Mouse (Mus musculus): Measurements from ENCODE around the gene Sox2. TPM values are rescaled to one million over a fixed set of nuclear protein-coding genes. Genes with fewer than 3 reads are reported as not detected.

The Sox2 gene
- polyA plus RNA-seq, 1 experiment = not detected

- TF ChIP-seq MYOD1 (IDR thresholded peaks at IDR 0.05; ENCODE audit: control insufficient read depth in 1 of 3, insufficient read length in 2 of 3, low read depth in 2 of 3) (no peak), E2F4 (IDR thresholded peaks at IDR 0.05; ENCODE audit: insufficient read depth) (no peak), CEBPB (IDR thresholded peaks at IDR 0.05; ENCODE audit: insufficient read depth, poor library complexity, severe bottlenecking) (no peak), TCF12 (IDR thresholded peaks at IDR 0.05; ENCODE audit: insufficient read depth, poor library complexity, severe bottlenecking) (no peak), MYOG (IDR thresholded peaks at IDR 0.05; ENCODE audit: control insufficient read depth in 1 of 3, insufficient read depth in 1 of 3, insufficient read length in 2 of 3, low read depth in 2 of 3) (no peak), POLR2A (IDR thresholded peaks at IDR 0.05; ENCODE audit: insufficient read length, low read depth) (no peak), SRF (IDR thresholded peaks at IDR 0.05; ENCODE audit: control insufficient read depth, insufficient read length, low read depth) (no peak), TCF3 (IDR thresholded peaks at IDR 0.05; ENCODE audit: insufficient read length, low read depth) (no peak), POLR2AphosphoS2 (IDR thresholded peaks at IDR 0.05; ENCODE audit: insufficient read length, low read depth) (no peak), REST (IDR thresholded peaks at IDR 0.05; ENCODE audit: insufficient read depth, insufficient read length) (no peak), MAX (IDR thresholded peaks at IDR 0.05; ENCODE audit: low read depth) (no peak), USF1 (IDR thresholded peaks at IDR 0.05; ENCODE audit: low read depth) (no peak)
- H3K79me2 ChIP-seq (ENCODE audit: control insufficient read depth, insufficient read depth) = no peaks in the 10 kb centered on the region
- no peak overlapping the region for H3ac ChIP-seq (ENCODE audit: control insufficient read depth, insufficient read length)
- H3K36me3 ChIP-seq (ENCODE audit: control insufficient read depth, insufficient read depth) = no peaks in the 10 kb centered on the region
- H3K4me3 ChIP-seq = no peak overlapping the region
- peaks cover 31% of the 10 kb centered on the region for H3K27me3 ChIP-seq (ENCODE audit: control insufficient read depth, insufficient read depth, insufficient read length)
- H3K4me2 ChIP-seq (ENCODE audit: low read depth) = no peak overlapping the region
Observed at GRCm38 (mm10) chr3:34662008-34662711, 12.0 kb downstream of the Sox2 start.

- TF ChIP-seq MYOG (IDR thresholded peaks at IDR 0.05; ENCODE audit: control insufficient read depth in 1 of 3, insufficient read depth in 1 of 3, insufficient read length in 2 of 3, low read depth in 2 of 3) (no peak), MYOD1 (IDR thresholded peaks at IDR 0.05; ENCODE audit: control insufficient read depth in 1 of 3, insufficient read length in 2 of 3, low read depth in 2 of 3) (no peak), REST (IDR thresholded peaks at IDR 0.05; ENCODE audit: insufficient read depth, insufficient read length) (no peak), CEBPB (IDR thresholded peaks at IDR 0.05; ENCODE audit: insufficient read depth, poor library complexity, severe bottlenecking) (no peak), TCF3 (IDR thresholded peaks at IDR 0.05; ENCODE audit: insufficient read length, low read depth) (no peak)
- H3K79me2 ChIP-seq (ENCODE audit: control insufficient read depth, insufficient read depth) = no peaks in the 10 kb centered on the region
- no peak overlapping the region for H3K4me2 ChIP-seq (ENCODE audit: low read depth)
- H3K27me3 ChIP-seq (ENCODE audit: control insufficient read depth, insufficient read depth, insufficient read length) = peaks cover 23% of the 10 kb centered on the region
- H3ac ChIP-seq (ENCODE audit: control insufficient read depth, insufficient read length) = no peak overlapping the region
- H3K4me3 ChIP-seq = no peak overlapping the region
- H3K36me3 ChIP-seq (ENCODE audit: control insufficient read depth, insufficient read depth) = no peaks in the 10 kb centered on the region
Observed at GRCm38 (mm10) chr3:34662712-34663655, 12.8 kb downstream of the Sox2 start.

DNA sequence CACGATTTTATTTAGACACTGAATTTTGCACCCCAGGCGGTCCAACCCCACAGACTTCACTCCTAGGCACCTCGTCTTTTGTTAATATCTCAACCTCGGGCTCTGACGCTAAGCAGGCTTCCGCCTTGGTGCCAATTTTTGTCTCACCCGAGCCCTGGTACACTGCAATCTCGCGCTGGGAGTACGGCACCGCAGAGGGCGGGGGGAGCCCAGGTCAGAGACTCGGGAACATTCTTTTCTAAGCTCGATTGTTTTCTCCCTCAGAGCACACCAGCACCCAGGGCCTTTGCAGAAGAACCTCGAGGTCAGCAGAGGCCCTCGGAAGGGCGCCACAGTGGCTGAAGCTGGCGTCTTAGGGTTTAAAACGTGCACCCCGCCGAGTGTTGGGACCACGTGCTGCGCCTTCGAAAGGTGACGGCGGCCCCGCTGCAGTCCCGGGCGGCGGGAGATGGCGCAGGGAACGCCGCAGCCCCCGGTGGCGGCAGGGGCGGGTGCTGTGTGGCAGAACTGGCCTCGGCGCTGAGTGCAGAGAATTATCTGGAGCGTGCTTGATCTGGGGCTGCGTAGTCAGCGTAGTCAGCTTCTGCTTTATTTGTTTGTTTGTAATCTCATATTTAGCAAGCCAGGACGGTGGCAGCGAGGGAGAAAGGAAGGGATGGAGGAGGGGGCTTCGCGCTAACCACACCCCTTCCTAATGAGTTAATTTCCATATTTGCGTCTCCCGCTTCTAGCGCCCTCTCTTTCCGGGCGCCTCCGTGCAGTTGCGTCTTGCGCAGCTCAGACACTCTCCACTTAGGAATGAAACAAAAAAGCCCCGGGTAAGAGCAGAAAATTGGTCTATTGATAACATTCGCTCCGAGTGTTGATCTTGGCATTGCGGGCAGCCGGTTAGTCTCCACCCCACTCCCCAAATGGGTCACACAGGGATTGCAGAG lies 13.8 kb downstream of the Sox2 start:
- TF ChIP-seq POLR2A (IDR thresholded peaks at IDR 0.05; ENCODE audit: insufficient read length, low read depth) = no peak
- TF ChIP-seq POLR2AphosphoS2 (IDR thresholded peaks at IDR 0.05; ENCODE audit: insufficient read length, low read depth) = no peak
- TF ChIP-seq TCF12 (IDR thresholded peaks at IDR 0.05; ENCODE audit: insufficient read depth, poor library complexity, severe bottlenecking) = no peak
- no peak for TF ChIP-seq MYOD1 (IDR thresholded peaks at IDR 0.05; ENCODE audit: control insufficient read depth in 1 of 3, insufficient read length in 2 of 3, low read depth in 2 of 3)
- no peak for TF ChIP-seq MAX (IDR thresholded peaks at IDR 0.05; ENCODE audit: low read depth)
- TF ChIP-seq SRF (IDR thresholded peaks at IDR 0.05; ENCODE audit: control insufficient read depth, insufficient read length, low read depth) = no peak
- no peak for TF ChIP-seq MYOG (IDR thresholded peaks at IDR 0.05; ENCODE audit: control insufficient read depth in 1 of 3, insufficient read depth in 1 of 3, insufficient read length in 2 of 3, low read depth in 2 of 3)
- TF ChIP-seq E2F4 (IDR thresholded peaks at IDR 0.05; ENCODE audit: insufficient read depth) = no peak
- TF ChIP-seq REST (IDR thresholded peaks at IDR 0.05; ENCODE audit: insufficient read depth, insufficient read length) = no peak
- TF ChIP-seq USF1 (IDR thresholded peaks at IDR 0.05; ENCODE audit: low read depth) = no peak
- no peak for TF ChIP-seq TCF3 (IDR thresholded peaks at IDR 0.05; ENCODE audit: insufficient read length, low read depth)
- TF ChIP-seq CEBPB (IDR thresholded peaks at IDR 0.05; ENCODE audit: insufficient read depth, poor library complexity, severe bottlenecking) = no peak
- Histone ChIP-seq H3K79me2 (ENCODE audit: control insufficient read depth, insufficient read depth) (no peaks in the 10 kb centered on the region), H3K4me3 (no peak overlapping the region), H3K4me2 (ENCODE audit: low read depth) (peak overlapping the region; percentile 32), H3K36me3 (ENCODE audit: control insufficient read depth, insufficient read depth) (no peaks in the 10 kb centered on the region), H3ac (ENCODE audit: control insufficient read depth, insufficient read length) (no peak overlapping the region), H3K27me3 (ENCODE audit: control insufficient read depth, insufficient read depth, insufficient read length) (peaks cover 21% of the 10 kb centered on the region)

Data from myocyte (in vitro differentiated cells).